Mouse (Mus musculus) neural tube, embryonic 14.5 days (tissue): ENCODE data around the gene Hnf1a. TPM values are rescaled to one million over a fixed set of nuclear protein-coding genes. Genes with fewer than 3 reads are reported as not detected.
"Not testable (repeated sequence)": the region's sequence is repeated elsewhere in the genome, so short reads cannot be mapped to it uniquely, and the experiment has no call there.

Experiments used
- ATAC-seq: fragments of 200-750 bp; cut with Nextera tagmentation; 2 replicates; pipeline ENCODE4 v1.8.0; 2017; ENCODE audit warnings: low read depth, mild to moderate bottlenecking, moderate TSS enrichment, moderate library complexity
- H3K27ac ChIP-seq: fragments of 300-500 bp; sonication (generic); 2 replicates; pipeline ENCODE4 v1.5.1; 2014; ENCODE audit warnings: low read depth, mild to moderate bottlenecking, control low read depth, low read length, moderate library complexity, mixed read lengths
- H3K27me3 ChIP-seq: fragments of 300-500 bp; sonication (generic); 2 replicates; pipeline ENCODE4 v1.6.1; 2014; ENCODE audit warnings: low read length; ENCODE audit not compliant: control insufficient read depth, insufficient read depth
- H3K36me3 ChIP-seq: fragments of 300-500 bp; sonication (generic); 2 replicates; pipeline ENCODE4 v1.6.1; 2014; ENCODE audit warnings: low read length, mixed read lengths; ENCODE audit not compliant: control insufficient read depth, insufficient read depth
- H3K4me1 ChIP-seq: fragments of 300-500 bp; sonication (generic); 2 replicates; pipeline ENCODE4 v1.6.1; 2014; ENCODE audit warnings: low read length; ENCODE audit not compliant: control insufficient read depth, insufficient read depth
- H3K4me2 ChIP-seq: fragments of 300-500 bp; sonication (generic); 2 replicates; pipeline ENCODE4 v1.6.1; 2014; ENCODE audit warnings: mild to moderate bottlenecking, low read depth, low read length, control low read depth
- H3K4me3 ChIP-seq: fragments of 300-500 bp; sonication (generic); 2 replicates; pipeline ENCODE4 v1.5.1; 2014; ENCODE audit warnings: low read depth, low read length, control low read depth, mixed read lengths
- H3K9ac ChIP-seq: fragments of 300-500 bp; sonication (generic); replicated peaks from 2 replicates; pipeline ENCODE4 v1.6.1; 2014; ENCODE audit warnings: low read depth, mild to moderate bottlenecking, control low read depth, low read length, mixed read lengths
- H3K9me3 ChIP-seq: fragments of 300-500 bp; sonication (generic); 2 replicates; pipeline ENCODE4 v1.6.1; 2016; ENCODE audit warnings: low read length; ENCODE audit not compliant: control insufficient read depth
- WGBS: fragments of 180-500 bp; shearing (Covaris S2); extraction: QIAGEN DNeasy Blood & Tissue Kit; methylation state at CpG from one replicate; pipeline ENCODE4 v1.1.7; 2014; 5-methylcytosine and 5-hydroxymethylcytosine counted together
- polyA plus RNA-seq: library from polyadenylated mRNA; unstranded; fragments of >200 nt; fragmentation: Nextera tagmentation; extraction: Ambion mirVana; gene quantifications from 2 replicates; pipeline ENCODE4 v1.2.1, GENCODE M21; 2014

Hnf1a gene
- polyA plus RNA-seq, 1 experiment from 2014 or later = 0.11 TPM

- ATAC-seq = peak; percentile 94
- H3K4me3 ChIP-seq = peak within 1 kb of the TSS; percentile 88
- peaks cover 8% of the 10 kb centered on the region; the same call in 1 of the 2 replicates for H3K4me1 ChIP-seq
- under 1% methylated on average over 39 of the region's 39 CpGs for WGBS
- H3K4me2 ChIP-seq = peak within 1 kb of the TSS; percentile 76
- peaks cover 16% of the 10 kb centered on the region for H3K36me3 ChIP-seq
- H3K9me3 ChIP-seq = no peaks in the 10 kb centered on the region
- no peaks in the 10 kb centered on the region for H3K27me3 ChIP-seq
- peak within 1 kb of the TSS; percentile 90 for H3K27ac ChIP-seq
- peak within 1 kb of the TSS; percentile 92 for H3K9ac ChIP-seq
These were observed 28.7 kb downstream of the Hnf1a start, which contains the start of gene 2210016L21Rik for GRCm38 (mm10) chr5:114942074-114942765. 2210016L21Rik (plus strand) TSS chr5:114942158.

DNA sequence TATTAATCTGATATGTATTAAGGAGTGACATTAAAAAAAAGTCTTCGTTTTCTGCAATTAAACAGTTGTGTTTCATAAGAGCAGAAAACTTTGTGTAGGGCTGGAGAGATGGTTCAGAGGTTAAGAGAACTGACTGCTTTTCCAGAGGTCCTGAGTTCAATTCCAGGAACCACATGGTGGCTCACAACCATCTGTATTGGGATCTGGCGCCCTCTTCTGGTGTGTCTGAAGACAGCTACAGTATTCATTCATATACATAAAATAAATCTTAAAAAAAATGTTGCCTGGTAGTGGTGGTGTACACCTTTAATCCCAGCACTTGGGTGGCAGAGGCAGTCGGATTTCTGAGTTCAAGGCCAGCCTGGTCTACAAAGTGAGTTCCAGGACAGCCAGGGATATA is 29.8 kb downstream of the Hnf1a start:
- WGBS = 64% methylated on average over 3 of the region's 3 CpGs
- H3K4me1 ChIP-seq, H3K27ac ChIP-seq, H3K27me3 ChIP-seq, ATAC-seq, H3K4me3 ChIP-seq, H3K9me3 ChIP-seq, H3K36me3 ChIP-seq, H3K9ac ChIP-seq, H3K4me2 ChIP-seq: not testable (repeated sequence)

DNA sequence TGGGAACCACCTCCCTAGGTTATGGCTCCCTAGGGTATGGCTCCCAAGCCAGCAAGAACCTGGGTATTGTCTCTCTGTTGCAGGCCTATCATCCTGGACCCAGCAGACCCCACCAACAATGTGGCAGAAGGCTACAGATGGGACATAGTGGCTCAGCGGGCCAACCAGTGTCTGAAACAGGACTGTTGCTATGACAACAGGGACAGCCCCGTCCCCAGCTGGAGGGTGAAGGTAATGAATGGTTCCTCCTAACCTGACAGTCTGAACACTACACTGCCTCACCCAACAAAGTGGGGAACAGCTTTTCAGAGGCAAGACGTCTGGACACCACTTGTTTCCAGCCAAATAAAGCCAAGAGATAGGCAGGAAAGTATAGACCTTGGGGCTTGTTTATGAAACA is 35.1 kb downstream of the Hnf1a start:
- WGBS = 6% methylated on average over 3 of the region's 3 CpGs
- no peaks in the 10 kb centered on the region for H3K36me3 ChIP-seq
- ATAC-seq = no peak
- no peaks in the 10 kb centered on the region for H3K27me3 ChIP-seq
- 0 out of 2 replicates have a peak, but pooled peaks cover 4% of the 10 kb centered on the region for H3K4me1 ChIP-seq
- no peak overlapping the region for H3K9ac ChIP-seq
- no peak overlapping the region for H3K4me2 ChIP-seq
- H3K9me3 ChIP-seq = no peaks in the 10 kb centered on the region
- H3K4me3 ChIP-seq = no peak overlapping the region
- no peak overlapping the region for H3K27ac ChIP-seq

GRCm38 (mm10) chr5:114933206-114933605 is 37.7 kb downstream of the Hnf1a start:
- no peak overlapping the region for H3K27ac ChIP-seq
- no peaks in the 10 kb centered on the region for H3K27me3 ChIP-seq
- no peaks in the 10 kb centered on the region for H3K36me3 ChIP-seq
- H3K9me3 ChIP-seq = no peaks in the 10 kb centered on the region
- H3K4me2 ChIP-seq = no peak overlapping the region
- H3K4me3 ChIP-seq = no peak overlapping the region
- 0 out of 2 replicates have a peak, but pooled peaks cover 4% of the 10 kb centered on the region for H3K4me1 ChIP-seq
- no peak overlapping the region for H3K9ac ChIP-seq
- ATAC-seq = no peak
- 87% methylated on average over 8 of the region's 8 CpGs for WGBS

DNA sequence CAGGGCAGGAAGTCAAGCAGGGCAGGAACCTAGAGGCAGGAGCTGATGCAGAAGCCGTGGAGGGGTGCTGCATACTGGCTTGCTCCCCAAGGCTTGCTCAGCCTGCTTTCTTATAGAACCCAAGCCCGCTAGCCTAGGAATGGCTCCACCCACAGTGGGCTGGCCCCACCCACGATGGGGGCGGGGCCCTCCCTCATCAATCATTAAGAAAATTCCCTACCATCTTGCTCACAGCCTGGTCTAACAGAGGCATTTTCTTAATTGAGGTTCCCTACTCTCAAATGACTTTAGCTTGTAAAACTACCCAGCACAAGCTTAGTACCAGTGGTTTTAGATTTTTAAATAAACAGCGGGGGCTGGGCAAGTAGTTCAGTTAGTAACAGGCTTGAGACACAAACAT is 39.3 kb downstream of the Hnf1a start:
- Histone ChIP-seq H3K27ac (no peak overlapping the region), H3K9me3 (no peaks in the 10 kb centered on the region), H3K4me3 (no peak overlapping the region), H3K4me2 (no peak overlapping the region), H3K27me3 (no peaks in the 10 kb centered on the region), H3K4me1 (0 out of 2 replicates have a peak, but pooled peaks cover 4% of the 10 kb centered on the region), H3K9ac (no peak overlapping the region), H3K36me3 (no peaks in the 10 kb centered on the region)
- ATAC-seq = no peak
- 63% methylated on average over 5 of the region's 5 CpGs for WGBS

DNA sequence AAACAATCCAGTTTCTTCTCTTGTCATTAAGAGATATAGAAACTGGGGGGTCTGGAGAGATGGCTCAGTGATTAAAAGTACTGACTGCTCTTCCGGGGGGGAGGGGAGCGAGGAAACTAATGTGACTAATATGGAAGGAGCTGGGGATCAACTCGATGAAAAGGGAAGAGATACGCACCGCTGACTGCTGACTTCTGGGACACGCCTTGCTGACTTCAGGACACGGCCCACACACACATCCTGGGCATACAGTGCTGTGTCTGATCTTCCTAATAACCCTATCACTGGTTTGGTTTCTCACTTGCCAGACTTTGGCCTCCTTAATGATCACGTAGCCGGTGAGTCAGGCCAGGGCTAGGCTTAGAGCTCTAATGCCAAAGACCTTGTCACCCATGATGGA is 44.1 kb downstream of the Hnf1a start:
- ATAC-seq = no peak
- Histone ChIP-seq H3K9me3 (no peaks in the 10 kb centered on the region), H3K9ac (no peak overlapping the region), H3K4me2 (no peak overlapping the region), H3K27me3 (no peaks in the 10 kb centered on the region), H3K4me3 (no peak overlapping the region), H3K4me1 (no peaks in the 10 kb centered on the region), H3K27ac (no peak overlapping the region), H3K36me3 (no peaks in the 10 kb centered on the region)
- WGBS = 92% methylated on average over 9 of the region's 9 CpGs

DNA sequence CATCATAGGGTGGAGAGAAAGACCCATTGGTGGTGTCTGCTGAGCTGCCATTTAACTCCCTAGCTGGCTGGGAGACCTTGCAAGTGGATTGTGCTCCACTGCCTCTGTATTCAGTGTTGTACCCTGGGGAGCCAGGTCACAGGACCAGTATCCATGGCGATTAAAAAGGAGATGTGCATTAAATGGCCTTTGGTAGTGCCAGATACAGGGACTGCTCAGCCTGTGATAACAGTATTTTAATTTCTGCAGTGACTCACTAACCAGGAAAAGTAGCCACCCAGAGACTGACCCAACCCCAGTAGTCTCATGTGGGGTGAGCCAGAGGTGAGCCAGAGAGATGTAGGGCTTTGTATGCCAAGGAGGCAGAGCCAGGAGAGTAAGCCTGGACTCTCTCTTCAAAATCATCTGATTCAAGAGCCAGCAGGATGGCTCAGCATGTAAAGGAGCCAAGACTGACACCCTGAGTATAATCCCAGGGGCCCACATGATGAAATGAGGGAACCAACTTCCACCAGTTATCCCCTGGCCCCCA is 44.7 kb downstream of the Hnf1a start:
- WGBS = 58% methylated on average over 1 of the region's 1 CpGs
- H3K27me3 ChIP-seq = no peaks in the 10 kb centered on the region
- H3K27ac ChIP-seq = no peak overlapping the region
- no peaks in the 10 kb centered on the region for H3K9me3 ChIP-seq
- H3K36me3 ChIP-seq = no peaks in the 10 kb centered on the region
- H3K4me2 ChIP-seq = no peak overlapping the region
- H3K4me1 ChIP-seq = no peaks in the 10 kb centered on the region
- H3K4me3 ChIP-seq = no peak overlapping the region
- no peak for ATAC-seq
- H3K9ac ChIP-seq = no peak overlapping the region

DNA sequence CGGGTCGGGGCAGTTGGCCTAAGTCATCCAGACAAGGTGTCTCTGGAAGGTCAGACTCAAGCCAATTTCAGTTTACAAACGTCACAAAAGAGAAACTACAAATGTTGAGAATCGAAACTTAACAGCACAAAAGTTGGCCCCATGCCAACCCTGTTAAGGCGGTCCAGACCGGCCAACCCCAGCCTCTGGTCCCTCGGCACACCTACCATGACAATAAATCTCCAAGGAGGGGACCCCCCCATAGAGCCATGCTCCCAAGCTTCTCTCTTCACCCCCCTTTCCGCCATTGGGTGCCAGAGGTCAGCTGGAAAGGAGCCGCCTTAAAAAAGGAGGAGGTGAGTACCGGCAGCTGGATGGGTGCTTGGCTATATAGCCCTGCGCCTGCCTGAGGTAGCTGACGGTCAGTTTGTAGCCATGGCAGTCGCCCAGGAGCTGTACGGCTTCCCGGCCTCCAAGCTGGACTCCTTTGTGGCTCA is 47.9 kb downstream of the Hnf1a start, which contains the start of gene Oasl1:
TSS of gene Oasl1 (plus strand) at position 243 of the 476 bp plus-strand sequence.
- 35% methylated on average over 15 of the region's 15 CpGs for WGBS
- H3K4me2 ChIP-seq = peak within 1 kb of the TSS; percentile 9; the same call in 1 of the 2 replicates
- H3K9me3 ChIP-seq = no peaks in the 10 kb centered on the region
- ATAC-seq = no peak
- H3K27ac ChIP-seq = no peak within 1 kb of the TSS
- H3K36me3 ChIP-seq = no peaks in the 10 kb centered on the region
- H3K4me1 ChIP-seq = no peaks in the 10 kb centered on the region
- no peak within 1 kb of the TSS for H3K4me3 ChIP-seq
- H3K9ac ChIP-seq = no peak within 1 kb of the TSS
- no peaks in the 10 kb centered on the region for H3K27me3 ChIP-seq

- no peaks in the 10 kb centered on the region for H3K36me3 ChIP-seq
- no peak for ATAC-seq
- 65% methylated on average over 10 of the region's 10 CpGs for WGBS
- no peak overlapping the region for H3K4me3 ChIP-seq
- no peak overlapping the region for H3K27ac ChIP-seq
- H3K4me1 ChIP-seq = no peaks in the 10 kb centered on the region
- H3K4me2 ChIP-seq = no peak overlapping the region
- H3K9ac ChIP-seq = no peak overlapping the region
- no peaks in the 10 kb centered on the region for H3K9me3 ChIP-seq
- no peaks in the 10 kb centered on the region for H3K27me3 ChIP-seq
These were observed 48.5 kb downstream of the Hnf1a start for GRCm38 (mm10) chr5:114922366-114922731.
